Mouse (Mus musculus) WW6 (cell line): ENCODE measurements around the gene Cdkn2aip.

Experiments
- DNase-seq: peaks from one replicate; pipeline ENCODE4 v3.0.0-alpha.2; 2013; ENCODE audit warnings: low read depth, low spot score

Cdkn2aip gene

DNA sequence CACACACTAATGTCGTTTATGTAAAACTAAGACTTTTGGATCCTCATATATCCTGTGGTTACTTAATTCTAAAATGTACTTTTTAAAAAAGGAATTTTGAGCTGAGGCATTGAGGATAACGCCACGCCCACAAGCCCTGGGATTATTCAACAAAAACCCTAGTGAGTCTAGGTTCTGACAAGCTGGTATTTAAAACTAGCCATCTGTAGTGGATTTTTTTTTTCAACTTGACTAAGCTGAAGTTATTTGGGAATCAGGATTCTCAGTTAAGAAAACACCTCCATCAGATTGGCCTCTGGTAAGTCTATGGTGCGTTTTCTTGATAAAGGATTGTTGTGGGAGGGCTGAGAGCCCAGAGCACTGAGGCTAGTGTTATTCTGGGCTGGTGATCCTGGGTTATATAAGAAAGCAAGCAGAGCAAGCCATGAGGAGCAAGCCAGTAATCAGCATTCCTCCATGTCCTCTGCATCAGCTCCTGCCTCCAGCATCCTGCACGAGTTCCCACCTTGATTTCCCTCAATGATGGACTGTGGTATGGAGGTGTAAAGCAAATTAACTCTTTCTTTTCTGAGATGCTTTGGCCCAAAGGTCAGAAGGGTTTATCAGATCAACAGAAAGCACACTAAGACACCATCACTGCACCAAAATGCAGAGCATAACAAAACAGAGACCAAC, 18.2 kb downstream of the Cdkn2aip start:
- DNase-seq, result no peak

DNA sequence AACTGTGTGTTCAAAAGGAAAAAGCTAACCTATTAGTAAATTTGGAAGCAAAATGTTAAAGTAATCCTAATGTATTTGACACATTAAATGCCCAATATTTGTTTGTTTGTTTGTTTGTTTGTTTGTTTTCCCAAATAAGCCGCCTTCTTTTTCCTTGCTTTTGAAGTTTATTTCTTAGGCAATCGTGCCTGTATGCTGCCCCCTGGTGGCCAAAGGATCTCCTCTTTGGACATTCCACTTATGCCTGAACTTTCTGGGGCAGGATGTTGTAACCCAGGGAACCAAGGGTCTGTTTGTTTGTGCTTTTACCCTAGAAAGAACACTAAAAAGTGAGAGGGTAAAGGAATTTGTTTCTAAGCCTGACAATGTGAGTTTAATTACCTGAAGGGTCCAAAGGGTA, 20.6 kb downstream of the Cdkn2aip start:
- DNase-seq, result peak; percentile 49

DNA sequence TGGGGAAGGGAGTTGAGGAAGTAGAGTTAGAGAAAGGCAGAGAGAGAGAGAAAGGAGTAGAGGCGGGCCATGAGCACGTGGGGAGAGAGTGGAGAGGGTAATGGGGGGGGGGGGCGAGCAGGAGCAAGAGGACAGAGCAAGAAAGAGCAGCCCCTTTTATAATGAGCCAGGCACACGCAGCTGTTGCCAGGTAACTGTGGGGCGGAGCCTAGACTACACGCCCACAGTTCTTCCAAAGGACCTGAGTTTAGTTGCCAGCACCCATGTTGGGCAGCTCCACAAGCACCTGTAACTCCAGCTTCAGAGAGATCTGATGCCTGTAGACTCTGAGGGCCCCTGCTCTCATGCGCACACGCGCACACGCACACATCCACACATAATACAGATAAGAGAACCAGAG, 21.9 kb downstream of the Cdkn2aip start:
- DNase-seq, result no peak

DNA sequence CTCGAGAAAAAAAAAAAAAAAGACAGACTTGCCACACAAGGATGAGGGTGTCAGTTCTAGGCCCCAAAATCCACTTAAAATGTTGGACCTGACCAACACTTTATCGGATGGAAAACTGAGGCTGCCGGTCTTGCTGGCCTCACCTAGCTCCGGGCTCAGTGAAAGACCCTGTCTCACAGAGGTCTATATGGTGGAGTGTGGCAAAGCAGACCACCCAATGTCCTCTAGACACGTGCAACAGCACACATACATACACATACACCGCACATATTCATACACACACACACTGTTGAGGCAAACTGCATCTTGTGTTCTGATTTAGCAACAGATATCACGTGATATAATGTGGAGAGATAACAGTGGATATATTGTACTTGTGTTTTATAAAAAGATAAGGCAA, 22.4 kb downstream of the Cdkn2aip start:
- no peak for DNase-seq

DNA sequence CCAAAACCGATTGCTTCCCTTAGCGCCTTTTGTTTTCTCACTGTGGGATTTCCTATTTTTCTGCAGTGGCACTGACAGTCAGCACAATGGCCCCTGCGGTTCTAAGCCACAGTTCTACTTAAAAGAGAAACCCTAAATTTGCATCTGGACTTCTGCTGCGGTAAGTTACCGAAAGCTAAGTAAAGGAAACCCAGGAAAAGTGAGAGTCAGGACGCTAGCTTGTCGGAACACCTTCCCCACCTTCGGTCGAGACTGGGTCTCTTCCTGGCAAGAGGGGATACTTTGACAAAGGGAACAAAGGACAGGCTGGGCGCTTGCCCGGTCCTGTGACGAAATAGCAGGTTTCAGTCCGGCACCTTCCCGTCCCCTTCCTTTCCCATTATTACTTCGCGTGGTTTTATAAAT, 23.1 kb downstream of the Cdkn2aip start:
- no peak for DNase-seq

DNA sequence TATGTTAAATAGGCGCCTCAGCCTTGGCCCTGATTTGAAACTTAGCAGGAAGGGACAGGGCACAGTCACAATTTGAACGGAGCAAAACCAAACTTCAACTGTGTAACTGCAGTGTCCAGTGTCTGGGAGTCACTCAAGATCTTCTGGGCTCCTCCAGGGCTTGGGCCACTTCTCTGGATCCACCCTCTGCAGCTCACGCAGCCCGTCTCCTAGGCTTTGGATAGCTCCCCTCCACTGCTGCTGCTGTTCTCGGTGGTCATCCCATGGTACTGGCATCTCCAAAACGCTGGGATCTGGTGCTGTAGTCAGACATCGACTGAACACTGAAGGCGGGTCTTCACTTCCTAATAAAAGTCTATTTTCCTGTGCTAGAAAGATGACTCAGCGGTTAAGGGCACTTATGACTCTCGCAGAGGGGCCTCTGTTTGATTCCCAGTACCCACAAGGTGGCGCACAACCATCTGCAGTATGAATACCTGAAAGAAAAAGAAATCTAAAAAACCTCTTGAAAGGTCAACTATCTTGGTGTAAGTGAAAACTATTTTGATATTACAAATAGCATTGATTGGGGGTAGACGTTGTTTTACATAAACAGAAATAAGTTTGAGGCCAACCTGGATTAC, 23.9 kb downstream of the Cdkn2aip start:
- DNase-seq, result peak; percentile 60

DNA sequence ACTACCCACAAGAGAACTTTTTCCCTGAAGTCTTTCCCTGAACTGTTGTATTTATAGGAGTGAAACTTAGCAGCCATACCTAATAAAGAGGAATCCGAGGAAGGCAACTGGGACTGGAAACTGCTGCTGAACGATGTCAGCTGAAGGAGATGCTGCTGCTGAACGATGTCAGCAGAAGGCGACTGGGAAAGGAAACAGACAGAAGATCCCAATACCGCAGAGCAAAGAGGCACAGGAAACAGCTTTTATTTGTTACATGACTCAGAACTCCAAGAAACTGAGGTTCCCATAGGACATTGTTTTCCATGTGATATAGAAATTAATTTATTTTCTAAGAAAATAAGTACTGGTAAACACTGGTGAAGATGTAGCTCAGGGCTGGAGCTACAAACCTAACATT, 29.3 kb downstream of the Cdkn2aip start:
- no peak for DNase-seq

DNA sequence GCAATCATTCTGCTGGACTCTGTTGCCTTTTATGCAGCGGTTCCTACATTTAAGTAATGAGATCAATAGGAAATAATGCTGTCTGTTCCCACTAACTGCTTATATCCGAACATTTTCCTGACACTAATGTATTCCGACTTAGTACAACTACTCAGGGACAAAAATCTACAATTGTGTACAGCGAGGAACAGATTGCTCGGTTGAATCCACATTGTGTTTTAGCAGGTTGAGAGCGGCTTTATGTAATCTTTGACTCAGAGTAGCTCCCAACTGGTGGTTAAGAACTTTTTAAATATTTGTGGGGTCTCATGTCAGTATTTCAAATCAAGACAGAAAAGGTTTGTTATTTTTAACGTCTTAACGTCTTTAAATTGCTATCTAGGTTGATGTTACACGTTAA, 29.7 kb downstream of the Cdkn2aip start:
- no peak for DNase-seq

DNA sequence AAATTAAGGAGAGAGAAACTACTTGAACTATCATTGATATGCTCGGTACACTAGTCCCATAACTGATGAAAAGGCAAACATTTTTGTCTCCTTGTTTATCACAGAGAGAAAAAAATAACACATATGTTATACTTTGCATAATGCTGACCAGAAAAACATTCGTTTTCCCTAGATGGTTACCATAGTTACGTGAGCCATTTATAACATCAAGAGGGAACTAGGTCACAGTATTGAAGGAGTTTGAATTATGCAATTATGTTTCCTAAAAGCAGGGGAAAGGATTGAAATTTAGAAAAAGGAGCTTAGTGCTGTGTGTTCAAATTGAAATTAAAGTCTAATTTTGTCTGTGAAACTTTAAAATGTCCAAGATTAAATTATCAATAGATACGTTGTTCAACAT, 33.4 kb downstream of the Cdkn2aip start:
- no peak for DNase-seq

DNA sequence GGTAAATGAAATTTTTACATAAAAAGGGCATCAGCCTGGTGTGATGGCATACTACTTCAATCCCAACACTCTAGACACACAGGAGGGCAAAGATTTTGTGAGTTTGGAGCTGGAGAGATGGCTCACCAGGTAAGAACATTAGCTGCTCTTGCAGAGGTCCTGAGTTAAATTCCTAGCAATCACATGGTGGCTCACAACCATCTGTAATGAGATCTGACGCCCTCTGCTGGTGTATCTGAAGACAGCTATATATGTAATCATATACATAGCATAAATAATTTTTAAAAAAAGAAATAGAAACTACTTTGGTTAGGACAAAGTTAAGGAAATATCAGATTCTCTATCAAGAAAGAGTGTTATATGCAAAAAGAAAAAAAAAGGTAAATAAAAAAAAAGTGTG, 34.1 kb downstream of the Cdkn2aip start:
- DNase-seq, result no peak

DNA sequence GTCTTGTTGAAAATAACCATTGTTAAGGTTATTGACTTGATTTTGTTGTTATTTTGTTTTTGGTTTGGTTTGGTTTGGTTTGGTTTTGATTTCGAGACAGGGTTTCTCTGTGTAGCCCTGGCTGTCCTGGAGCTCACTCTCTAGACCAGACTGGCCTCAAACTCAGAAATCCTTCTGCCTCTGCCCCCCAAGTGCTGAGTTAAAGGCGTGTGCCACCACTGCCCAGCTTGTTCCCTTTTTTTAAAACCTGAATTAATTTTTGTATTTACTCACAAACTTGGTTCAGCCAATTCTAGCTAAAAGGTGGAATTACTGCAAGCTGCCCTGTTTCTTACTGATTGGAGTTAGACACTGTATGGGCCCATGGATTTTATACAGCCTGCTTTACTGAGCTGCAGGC, 37.1 kb downstream of the Cdkn2aip start:
- no peak for DNase-seq

DNA sequence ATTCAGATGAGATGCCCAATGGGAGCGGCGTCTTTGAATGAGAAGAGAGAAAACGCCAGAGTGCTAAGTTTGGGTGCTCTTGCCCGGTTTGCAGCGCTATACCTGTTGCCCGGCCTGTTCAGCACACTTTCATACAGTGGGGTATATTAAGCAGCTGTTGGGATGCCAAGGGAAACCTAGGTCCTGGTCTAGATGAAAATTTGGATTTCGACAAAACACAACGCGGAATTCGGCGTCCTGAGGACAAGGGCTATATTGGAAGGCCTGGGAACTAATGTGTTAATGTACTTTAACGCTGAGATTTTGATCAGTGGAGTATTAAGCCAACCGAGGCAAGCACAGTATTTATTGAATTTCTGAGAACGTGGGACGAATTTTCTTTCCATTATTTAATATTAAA, 37.5 kb downstream of the Cdkn2aip start:
- DNase-seq, result no peak

DNA sequence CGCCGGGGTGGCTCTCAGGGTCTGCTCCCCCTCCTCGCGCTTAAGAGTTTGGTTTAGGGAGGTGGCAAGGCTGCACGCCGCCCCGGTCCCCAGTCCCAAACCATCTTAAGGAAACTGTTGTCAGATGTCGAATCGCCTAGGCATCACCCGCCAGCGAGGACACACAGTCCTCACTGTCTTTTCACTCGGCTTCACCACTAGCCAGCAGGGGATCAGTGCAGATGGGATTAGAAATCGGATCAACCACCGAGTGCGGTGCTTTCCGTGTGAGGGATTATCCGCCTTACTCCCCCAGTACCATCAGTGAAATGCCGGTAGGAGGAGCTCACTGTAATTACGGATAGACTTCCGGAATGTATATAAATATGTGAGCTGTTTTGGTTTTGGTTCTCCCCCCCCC, 37.9 kb downstream of the Cdkn2aip start:
- no peak for DNase-seq

DNA sequence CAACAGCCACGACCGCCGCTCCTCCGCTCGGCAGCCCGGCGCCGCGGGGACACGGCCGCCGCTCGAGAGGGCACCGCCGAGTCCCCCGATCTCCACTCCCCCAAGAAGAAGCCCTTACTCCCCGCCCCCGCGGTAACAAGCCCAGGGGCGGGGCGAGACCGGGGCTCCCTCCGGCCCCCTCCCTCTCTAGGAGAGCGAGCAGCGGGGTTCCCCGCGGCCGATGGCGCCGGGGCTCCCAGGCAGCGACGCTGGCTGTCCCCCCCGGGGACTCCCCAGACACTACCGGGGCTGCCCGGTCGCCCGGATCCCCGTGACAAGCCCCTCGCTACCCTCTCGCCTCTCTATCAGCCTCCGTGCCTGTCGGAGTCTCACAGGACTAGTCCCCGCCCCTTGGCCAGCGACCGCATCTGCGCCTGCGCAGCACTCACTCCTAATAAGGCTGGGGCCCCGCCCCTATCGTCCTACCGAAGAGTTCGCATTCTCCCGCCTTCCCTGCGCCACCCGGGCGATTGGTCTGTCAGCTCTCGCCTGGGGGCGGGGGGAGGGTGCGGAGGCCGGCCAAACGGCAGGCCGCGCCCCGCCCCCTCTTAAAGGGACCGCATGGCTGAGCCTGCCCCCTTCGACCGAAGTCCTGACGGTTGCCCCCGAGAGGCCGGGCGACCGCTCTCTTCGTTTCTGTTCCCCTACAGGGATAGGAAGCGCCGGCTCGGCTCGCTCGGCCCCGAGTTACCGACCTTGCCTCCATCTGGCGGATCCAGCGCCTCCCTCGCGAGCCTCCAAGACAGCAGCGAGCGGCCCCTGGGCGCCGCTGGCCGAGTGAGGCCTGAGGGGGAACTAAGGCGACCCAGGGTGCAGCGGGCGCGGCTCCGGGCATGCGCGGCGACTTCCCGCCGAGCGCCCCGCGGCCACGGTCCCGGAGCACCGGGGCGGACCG, 38.7 kb downstream of the Cdkn2aip start, which contains the start of gene Ing2:
Gene Ing2 (minus strand): TSS at position 780 of the 934 bp plus-strand sequence.
- peak; percentile 100 for DNase-seq

DNA sequence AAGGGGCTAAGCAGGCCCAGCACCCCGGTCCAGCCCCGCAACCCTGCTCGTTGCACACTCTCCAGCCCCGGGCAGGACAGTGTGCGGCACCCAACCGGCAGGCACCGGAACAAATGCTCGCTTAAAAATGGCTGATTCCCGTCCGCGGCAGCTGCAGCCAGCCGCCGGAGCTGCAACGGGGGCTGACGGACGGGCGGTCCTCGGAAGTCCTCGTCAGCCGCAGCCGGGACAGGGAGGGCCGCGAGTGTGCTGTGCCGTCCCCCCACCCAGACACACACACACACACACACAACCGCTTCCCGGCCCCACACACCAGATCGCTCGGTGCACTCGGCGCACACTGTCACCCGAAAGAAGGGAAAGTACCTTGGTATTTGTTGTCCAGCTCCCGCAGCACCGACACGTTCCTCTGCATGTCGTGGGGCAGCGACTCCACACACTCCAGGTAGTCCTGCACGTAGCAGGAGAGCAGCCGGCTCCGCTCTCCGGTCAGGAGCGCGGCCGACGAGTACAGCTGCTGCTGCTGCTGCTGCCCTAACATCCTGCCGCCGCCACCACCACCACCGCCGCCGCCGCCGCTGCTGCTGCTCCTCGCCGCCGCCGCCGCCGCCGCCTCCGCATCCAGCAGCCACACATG, 39.5 kb downstream of the Cdkn2aip start:
- no peak for DNase-seq

DNA sequence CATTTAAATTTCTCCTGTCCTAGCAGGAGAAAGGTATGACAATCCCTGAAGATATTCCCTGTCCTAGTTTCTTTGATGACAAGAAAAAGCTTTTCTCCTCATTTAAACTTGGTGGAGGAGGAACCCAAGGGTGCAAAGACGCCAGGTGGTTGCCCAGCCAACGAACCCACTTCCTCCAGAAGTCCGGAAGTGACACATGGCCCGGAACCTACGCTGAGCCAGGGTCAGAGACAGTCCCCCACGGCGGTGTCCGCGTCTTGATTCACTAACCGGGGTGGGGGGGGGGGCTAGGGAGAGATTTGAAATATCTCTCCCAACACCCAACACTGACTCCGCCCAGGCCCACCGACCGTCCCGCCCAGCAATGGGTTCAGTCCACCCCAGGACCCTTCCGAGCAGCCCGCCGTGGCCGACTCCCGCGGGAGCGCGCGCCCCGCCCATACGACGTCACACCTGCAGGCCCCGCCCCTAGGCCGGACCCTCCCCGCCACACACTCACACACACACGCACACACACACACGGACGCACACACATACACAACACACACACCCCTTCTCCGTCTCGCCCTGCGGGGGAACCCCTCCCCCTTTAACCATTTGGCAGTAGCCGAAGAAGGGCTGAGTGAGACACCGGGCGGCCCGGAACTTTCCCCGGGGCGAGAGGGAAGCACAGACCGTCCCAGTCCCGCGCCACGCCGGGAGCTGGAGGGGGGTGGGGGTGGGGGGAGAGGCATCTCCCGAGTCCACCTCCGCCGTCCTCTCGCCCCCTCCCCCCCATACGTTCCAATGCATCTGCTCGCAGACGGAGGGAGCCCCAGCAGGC, 40.2 kb downstream of the Cdkn2aip start:
- peak; percentile 61 for DNase-seq

DNA sequence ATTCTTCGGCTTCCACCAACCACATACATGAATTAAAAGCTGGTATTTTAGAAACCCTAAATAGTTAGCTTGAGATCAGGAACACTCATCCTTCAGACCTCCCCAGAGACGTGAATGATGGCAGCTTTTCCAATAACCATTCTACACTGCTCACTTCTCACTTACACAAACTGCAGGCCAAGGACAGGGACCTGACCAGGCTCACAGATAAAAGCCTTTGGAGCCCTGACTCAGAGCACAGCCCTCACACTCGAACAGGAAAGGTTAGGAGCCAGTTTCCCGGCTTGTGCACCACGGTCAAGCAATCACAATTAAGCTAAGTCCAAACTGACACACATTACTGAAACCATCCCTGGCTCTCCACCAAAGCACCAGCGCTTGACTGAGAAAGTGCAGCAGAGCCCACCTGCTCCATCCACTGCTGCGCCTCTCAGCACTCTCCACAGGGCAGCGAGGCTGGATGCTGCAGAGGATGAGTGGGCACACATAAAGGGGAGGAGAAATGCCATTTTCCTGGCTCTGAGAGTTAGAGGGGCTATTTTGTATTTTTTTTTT, 49.4 kb downstream of the Cdkn2aip start:
- DNase-seq, result no peak

DNA sequence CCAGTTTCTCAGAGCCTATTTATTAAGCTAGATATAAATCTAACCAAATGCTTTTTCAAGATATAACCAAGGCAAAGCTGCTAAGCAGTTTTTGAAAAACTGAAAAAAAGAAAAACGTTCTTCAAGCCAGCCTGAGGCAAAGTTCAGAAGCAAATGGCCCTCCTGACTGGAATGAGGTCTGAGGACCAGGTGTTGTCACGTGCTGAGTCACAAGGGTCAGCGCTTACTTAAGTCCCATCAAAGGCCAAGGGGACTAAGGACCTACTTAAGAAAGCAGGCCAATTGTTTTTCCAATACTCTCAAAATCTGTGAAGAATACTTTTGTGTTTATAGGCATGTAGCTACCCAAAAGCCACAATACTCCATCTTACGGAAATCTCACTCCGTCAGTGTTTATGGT, 50.5 kb downstream of the Cdkn2aip start:
- DNase-seq, result no peak

DNA sequence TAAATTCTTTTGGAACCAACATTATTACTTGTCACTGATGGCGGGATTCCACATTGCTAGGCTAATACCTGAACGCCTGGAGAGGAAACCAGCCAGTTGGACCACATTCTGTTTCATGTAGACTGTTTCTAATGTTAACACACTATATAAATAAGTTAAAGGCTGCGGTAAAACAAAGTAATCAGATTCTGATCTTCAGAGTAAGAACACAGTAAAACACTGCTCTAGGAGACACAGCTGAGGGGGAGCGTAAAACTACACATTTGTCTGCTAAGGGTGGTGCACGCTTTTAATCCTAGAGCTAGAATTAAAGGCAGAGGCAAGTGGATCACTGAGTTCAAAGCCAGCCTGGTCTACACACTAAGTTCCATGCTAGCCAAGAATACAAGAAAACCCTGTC, 51.0 kb downstream of the Cdkn2aip start:
- DNase-seq, result no peak

DNA sequence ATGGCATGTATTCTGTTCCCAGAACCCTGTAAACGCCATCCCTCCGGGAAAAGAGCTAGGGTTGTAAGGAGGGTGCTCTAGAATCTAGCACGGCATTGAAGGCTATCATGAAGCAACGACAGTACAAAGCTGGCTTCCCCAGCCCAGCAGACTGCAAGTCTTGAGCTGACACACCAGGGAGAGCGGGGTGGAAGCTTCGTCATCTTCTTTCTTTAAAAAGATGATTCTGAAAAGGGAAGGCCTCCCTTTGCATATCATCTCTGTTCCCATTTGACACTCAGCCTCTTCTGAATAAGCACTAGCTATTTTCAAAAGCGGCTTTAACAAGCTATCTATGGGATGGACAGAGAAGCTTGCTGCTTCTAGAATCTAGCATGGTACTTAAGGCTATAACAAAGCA, 53.3 kb downstream of the Cdkn2aip start:
- DNase-seq, result no peak

DNA sequence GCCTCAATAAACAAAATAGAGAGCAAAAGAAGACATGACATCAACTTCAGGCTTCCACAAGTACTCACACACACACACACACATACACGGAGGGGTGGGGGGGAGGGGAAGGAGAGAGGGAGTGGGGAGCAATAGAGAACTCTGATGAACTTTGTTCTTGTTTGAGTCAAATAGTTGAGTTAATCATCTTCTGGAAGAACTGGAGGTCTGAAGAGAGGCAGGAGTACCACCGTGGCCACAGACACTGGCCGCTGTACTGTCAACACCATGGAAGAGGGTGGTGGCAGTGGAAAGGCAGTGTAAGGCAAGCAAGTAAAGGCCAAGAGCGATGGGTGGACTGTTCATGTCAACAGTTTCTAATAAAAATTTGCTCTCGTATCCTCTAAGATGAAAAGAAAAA, 54.3 kb downstream of the Cdkn2aip start:
- DNase-seq, result no peak
